Mouse (Mus musculus) thymus, postnatal 10 days (tissue): ENCODE data around the gene Tbc1d1.
"Not testable (repeated sequence)": the region's sequence is repeated elsewhere in the genome, so short reads cannot be mapped to it uniquely, and the experiment has no call there.

Source experiments
- DNase-seq, 2 experiments: peaks; one replicate each; pipeline ENCODE4 v3.0.0; 2021; ENCODE audit warnings: low spot score in 2 of 2

Gene Tbc1d1

DNA sequence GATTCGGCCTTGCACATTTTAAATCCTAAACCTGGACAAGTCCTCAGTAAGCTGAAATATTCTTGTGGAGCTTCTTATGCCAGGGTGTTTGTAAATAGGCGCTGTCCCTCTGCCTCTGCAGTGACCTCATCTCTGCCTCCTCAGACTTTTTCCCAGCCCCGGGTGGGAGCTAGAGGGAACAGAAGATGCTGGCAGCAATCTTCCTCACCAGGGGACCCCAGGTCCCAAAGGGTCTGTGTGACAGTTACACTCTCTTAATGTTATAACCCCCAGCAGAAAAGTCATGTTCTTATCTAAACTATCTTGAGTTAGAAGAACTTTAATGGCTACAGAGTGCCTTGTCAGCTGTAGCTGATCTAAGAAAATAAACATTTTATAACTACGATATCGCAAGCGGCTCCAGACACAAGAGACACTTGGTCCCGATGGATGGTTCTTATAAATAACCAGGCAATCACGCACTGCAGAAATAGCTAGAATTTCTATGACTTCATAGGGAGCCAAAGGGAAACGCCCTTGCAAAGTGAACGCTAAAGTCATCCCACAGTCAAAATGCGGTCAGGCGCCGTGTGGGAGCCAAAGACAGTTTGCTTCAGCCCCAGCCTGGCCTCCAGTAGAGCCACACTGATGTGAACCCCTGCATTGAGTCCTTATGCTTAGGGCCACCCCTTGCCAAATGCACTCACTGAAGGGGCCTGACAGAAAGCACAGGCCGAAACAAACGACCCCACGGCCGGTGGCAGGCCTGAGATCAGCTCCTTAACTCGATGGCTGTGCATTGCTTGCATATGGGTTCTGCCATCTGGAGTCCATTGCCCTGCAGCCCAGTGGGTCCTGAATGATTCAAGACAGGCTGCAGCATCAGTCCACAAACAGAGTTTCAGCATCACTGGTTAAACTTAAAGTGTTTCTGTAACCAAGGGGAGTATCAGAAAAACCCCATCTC lies 202.8 kb downstream of the Tbc1d1 start:
- no peak for DNase-seq

DNA sequence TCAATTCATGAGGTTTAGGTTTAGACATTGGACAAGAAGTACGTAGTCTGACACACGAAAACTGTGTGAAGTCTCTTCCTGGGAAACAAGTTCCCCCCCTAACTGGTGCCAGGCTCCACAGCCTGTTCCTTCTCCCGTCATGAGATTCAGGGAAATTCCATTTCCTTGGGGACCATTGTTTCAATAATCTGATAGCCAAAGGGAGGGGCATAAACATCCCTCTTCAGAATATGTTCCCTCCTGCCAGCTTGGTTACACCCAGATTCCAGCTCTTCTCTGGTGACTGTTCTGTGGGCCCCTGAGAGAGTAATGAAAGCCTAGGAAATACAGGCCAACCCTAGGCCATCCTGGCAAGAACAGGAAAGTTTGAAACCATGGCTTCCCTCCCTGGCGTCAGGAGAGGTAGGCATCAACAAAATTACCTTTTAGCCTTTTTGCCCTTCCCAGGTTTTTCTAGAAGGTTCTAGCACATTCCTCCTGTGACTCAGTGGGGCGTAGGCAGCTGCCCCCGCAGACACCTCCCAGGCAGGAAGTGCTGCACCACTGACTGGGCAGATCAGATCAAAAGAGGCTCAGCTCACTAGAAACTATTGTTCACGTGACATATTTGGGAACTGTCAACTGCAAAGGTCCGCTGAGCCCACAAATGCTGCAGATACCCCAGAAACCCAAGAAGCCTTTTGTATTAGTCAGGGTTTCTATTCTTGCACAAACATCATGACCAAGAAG lies 204.2 kb downstream of the Tbc1d1 start:
- DNase-seq = no peak

GRCm38 (mm10) chr5:64360876-64361268 lies 204.8 kb downstream of the Tbc1d1 start:
- DNase-seq = not testable (repeated sequence)

DNA sequence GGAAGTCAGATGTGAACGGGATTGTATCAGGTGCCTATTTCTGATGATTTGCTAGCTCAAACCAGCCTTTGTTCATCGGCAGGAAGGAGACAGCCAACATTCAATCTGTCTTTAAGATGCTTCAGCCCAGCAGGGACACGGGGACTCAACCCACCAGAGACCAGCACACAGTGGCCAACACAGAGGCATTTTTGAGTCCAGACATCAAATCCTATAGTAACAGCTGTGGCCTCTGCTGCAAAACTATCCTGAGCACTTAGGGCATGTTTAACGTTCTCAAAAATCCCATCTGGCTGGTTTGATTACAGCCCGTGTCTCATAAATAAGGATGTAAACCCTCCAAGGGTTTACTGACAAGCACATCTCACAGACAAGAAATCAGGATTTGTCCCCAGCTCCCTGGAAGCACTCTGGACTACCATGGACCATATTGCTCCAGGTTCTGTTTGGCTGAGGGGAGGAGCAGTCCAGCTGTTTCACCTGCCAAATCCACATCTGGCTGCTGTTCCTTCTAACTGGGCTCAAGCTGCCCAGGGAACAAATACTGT lies 207.8 kb downstream of the Tbc1d1 start:
- DNase-seq = no peak

DNA sequence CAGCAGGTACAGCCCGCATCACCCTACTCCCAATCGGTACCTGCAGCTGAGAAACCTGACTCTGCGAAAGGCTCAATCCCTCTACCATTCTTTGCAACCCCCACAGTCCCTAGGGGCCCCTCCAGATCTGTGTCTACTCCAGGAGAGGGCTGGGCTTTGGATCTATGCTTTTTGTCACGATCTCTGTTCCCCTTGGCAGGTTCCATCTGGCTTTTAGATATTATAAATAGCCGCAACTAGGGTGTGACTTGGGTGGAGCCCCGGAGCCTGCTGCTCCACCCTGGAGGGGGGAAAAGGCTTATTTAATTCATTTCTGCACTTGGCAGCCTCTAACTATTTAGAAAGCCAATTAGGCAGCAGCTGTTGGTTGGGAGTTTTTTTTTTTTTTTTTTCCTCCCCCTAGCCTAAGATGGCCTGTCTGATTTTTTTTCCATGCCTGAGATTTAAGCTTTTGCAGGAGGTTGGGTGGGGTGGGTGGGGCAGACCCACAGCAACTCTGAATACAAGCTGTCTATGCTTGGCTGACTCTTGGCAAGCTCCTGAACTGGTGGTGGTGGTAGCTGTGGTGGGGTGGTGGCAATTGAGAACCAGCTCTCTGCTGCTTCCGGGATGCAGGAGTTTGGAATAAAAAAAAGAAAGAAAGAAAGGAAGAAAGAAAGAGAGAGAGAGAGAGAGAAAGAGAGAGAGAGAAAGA lies 208.5 kb downstream of the Tbc1d1 start:
- no peak for DNase-seq

DNA sequence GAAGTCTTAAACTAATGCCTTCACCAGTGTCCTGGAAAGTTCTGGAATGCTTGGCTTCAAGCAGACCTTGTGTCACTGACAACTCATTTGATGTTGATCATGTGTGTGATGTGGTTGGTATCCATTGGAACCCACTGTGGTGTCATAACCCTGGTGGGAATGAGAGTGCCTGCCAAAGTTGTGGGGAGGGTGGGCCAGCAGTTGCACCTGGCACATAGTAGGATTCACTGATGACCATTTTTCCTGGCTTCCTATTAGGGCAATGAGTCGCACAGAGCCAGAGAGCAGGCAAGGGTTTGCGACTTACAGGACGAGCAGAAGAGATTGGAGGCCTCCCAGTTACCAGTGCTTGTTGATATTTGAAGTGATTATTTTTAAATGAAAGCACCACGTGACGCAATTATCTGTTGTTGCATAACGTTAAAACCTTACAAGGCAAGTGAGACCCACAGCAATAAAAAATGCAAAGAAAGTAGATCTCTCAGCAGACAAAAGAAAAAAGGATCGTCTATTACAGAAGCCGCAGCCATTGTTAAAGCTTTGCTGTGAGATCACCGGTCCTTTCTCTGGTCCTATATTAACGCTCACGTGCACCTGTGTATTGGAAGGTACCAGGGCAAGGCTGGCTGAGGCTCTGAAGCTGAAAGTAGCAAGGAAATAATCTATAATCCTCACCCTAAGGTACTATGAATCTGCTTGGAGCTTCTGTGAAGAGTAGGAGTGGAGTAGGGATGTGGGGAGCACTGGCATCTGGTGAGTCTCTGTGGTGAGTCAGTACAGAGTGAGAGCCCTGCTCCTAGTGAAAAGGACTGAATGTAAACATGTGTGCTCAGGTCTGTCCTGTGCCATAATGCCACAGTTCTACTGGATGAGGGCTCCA lies 209.3 kb downstream of the Tbc1d1 start:
- DNase-seq = no peak

- no peak for DNase-seq
Observed at GRCm38 (mm10) chr5:64366113-64366512, 210.0 kb downstream of the Tbc1d1 start.

GRCm38 (mm10) chr5:64367426-64367825 lies 211.3 kb downstream of the Tbc1d1 start:
- DNase-seq = no peak

DNA sequence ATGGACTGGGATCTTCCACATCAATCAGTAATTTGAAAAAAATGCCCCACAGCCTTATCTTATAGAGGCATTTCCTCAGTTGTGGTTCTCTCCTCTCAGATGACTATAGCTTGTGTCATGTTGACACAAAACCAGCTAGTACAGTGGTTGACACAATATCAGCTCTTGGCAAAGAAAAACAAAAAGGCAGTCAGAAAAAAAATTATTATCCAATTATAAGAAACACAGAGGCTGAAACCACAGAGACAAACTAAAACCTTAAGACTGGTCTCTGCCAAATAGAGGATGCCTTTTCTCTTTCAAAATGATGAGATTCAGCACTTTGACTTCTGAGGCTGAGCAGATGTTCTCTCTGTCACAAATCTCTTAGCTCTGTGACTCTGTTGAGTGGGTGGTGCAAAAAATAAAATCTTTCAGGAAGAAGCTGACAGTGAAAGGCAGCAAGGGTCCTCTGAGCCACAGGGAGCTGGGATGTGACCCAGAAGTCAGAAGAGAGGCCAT lies 215.3 kb downstream of the Tbc1d1 start:
- DNase-seq = no peak

DNA sequence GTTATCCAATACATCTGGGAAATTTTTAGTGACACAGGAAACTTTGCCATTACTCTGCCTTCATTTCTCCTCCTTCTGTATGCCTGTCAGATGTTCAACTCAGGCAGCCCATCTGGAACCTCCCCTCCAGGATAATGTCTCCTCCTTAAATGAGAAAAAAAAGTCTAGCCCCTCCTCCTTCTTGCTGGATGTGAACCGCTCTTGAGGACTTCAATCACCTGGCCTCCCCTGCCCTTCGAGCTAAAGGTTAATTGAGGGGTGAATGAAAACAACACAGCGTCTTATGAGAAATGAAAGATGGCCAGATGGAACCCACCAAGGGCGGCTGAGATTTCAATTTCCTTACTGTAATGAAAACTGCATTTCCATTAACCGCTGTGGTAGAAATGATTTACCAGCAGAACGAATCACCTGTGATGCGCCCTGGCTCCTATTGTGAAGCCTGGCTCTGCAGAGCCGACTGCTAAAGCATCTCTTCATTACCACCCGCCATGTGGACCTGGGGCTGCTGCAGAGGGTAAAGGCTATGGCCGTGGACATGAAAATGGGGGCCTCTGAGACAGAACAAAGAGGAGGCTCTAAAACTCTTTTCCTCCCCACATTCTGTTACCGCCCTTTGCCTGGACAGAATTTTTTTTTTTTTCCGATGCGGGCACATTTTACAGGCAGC lies 216.3 kb downstream of the Tbc1d1 start:
- no peak for DNase-seq

DNA sequence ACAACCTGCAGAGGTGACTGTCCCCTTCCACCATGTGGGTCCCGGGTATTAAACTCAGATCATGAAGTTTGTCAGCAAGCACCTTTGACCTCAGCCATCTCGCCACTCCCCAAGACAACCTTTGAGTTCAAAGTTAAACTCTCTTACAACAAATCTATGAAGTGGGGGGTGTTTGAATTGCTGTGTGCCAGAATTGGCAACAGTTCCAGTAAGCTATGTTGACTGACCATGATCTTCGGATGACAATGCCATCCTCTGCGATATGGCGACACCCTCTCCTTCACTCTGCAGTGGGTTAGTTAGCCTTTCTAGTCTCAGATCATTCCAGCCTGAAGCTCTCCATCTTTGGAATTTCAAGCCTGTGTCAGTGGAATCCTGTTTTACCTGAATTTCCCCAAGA lies 217.6 kb downstream of the Tbc1d1 start:
- no peak for DNase-seq

GRCm38 (mm10) chr5:64375851-64376250 lies 219.7 kb downstream of the Tbc1d1 start:
- DNase-seq = peak; percentile 15 to 31

DNA sequence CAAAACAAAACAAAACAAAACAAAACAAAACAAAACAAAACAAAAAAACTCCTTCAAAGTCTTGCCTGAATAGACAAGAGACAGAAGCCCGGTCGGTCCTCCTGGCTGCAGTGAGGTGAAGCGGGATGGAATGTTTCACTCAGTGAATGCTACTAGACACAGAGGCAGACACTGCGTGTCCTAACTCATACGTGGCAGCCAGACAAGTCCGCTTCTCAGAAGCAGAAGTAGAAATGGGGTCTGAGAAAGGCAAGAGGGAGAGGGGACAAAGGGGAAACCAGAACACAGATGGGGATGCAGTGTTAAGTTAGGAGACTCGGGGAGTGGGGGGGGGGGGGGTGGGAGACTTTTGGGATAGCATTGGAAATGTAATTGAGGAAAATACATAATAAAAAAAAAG lies 220.4 kb downstream of the Tbc1d1 start:
- no peak for DNase-seq

DNA sequence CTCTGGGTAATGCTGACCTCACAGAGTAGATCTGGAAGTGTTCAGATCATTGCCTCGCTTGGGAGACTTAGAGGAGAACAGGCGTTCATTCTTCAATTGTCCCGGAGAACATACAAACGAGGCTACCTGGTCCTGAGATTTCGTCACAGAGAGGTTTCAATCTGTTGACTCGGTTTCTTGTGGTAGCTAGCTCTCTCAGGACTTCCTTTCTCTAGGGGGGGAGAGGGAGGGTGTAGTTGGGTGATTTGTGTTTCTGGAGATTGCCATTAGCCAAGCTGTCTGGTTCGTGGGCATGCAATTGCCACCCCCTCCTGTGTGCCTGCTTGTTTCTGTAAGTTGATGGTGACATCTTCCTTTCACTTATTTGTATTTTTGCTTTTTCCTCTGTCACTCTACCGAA lies 221.6 kb downstream of the Tbc1d1 start:
- DNase-seq = no peak

GRCm38 (mm10) chr5:64378591-64379275 lies 222.6 kb downstream of the Tbc1d1 start:
- no peak for DNase-seq

DNA sequence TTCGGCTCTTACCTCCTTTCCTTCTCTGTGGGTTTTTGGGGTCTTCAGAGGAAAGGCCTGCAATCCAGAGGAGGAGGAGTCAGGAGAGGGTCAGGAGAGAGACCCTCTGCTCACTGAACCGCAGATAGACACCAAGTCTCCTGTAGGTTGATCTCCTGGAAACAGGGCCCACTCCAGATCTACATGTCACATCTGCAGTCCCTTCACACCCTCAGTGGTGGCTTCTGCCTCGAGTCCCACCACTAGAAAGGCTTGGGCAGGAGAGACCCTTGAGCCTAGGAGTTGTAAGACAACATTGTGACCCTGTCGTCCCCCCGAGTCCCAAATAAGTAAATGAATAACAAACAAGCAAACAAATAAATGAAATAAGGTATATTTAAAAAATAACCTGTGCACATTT lies 223.7 kb downstream of the Tbc1d1 start:
- DNase-seq = no peak

GRCm38 (mm10) chr5:64380698-64381375 lies 224.7 kb downstream of the Tbc1d1 start:
- DNase-seq = peak in 1 of 2 experiments; percentile 35

- no peak for DNase-seq
Observed at GRCm38 (mm10) chr5:64381538-64381937, 225.4 kb downstream of the Tbc1d1 start.

GRCm38 (mm10) chr5:64382451-64383057 lies 226.4 kb downstream of the Tbc1d1 start:
- peak; percentile 59 to 83 for DNase-seq
